Mouse (Mus musculus) thymus, postnatal 14 days (tissue): Measurements from ENCODE around the gene Snd1.

ENCODE experiments used
- DNase-seq: peaks from one replicate; pipeline ENCODE4 v3.0.0; 2021

Gene Snd1

GRCm38 (mm10) chr6:28599120-28599519 is 124.2 kb downstream of the Snd1 start:
- no peak for DNase-seq

GRCm38 (mm10) chr6:28600404-28600803 is 125.5 kb downstream of the Snd1 start:
- DNase-seq, result no peak

- no peak for DNase-seq
These were observed 128.5 kb downstream of the Snd1 start for GRCm38 (mm10) chr6:28603401-28603800.

- no peak for DNase-seq
These were observed 128.9 kb downstream of the Snd1 start for GRCm38 (mm10) chr6:28603823-28604222.

GRCm38 (mm10) chr6:28609291-28609690 is 134.4 kb downstream of the Snd1 start:
- DNase-seq, result no peak

GRCm38 (mm10) chr6:28610127-28610526 is 135.2 kb downstream of the Snd1 start:
- DNase-seq, result no peak

- no peak for DNase-seq
These were observed 138.5 kb downstream of the Snd1 start for GRCm38 (mm10) chr6:28613441-28613840.

GRCm38 (mm10) chr6:28614856-28615255 is 139.9 kb downstream of the Snd1 start:
- DNase-seq, result no peak

GRCm38 (mm10) chr6:28615408-28615807 is 140.5 kb downstream of the Snd1 start:
- DNase-seq, result no peak

- DNase-seq, result no peak
These were observed 141.0 kb downstream of the Snd1 start for GRCm38 (mm10) chr6:28615966-28616365.

- DNase-seq, result no peak
These were observed 143.4 kb downstream of the Snd1 start for GRCm38 (mm10) chr6:28618299-28618698.

- DNase-seq, result no peak
These were observed 143.8 kb downstream of the Snd1 start for GRCm38 (mm10) chr6:28618751-28619153.

- no peak for DNase-seq
These were observed 146.5 kb downstream of the Snd1 start for GRCm38 (mm10) chr6:28621431-28621830.

- DNase-seq, result no peak
These were observed 147.0 kb downstream of the Snd1 start for GRCm38 (mm10) chr6:28621961-28622360.

GRCm38 (mm10) chr6:28622522-28622921 is 147.6 kb downstream of the Snd1 start:
- DNase-seq, result no peak

GRCm38 (mm10) chr6:28622963-28623362 is 148.0 kb downstream of the Snd1 start:
- DNase-seq, result no peak

- DNase-seq, result no peak
These were observed 153.5 kb downstream of the Snd1 start for GRCm38 (mm10) chr6:28628408-28628807.

GRCm38 (mm10) chr6:28629866-28630265 is 154.9 kb downstream of the Snd1 start:
- DNase-seq, result no peak

GRCm38 (mm10) chr6:28630926-28631325 is 156.0 kb downstream of the Snd1 start:
- no peak for DNase-seq

- DNase-seq, result no peak
These were observed 158.2 kb downstream of the Snd1 start for GRCm38 (mm10) chr6:28633120-28633519.

GRCm38 (mm10) chr6:28633656-28634055 is 158.7 kb downstream of the Snd1 start:
- no peak for DNase-seq

- DNase-seq, result no peak
These were observed 160.2 kb downstream of the Snd1 start for GRCm38 (mm10) chr6:28635092-28635491.

GRCm38 (mm10) chr6:28635531-28636348 is 160.8 kb downstream of the Snd1 start:
- no peak for DNase-seq

- no peak for DNase-seq
These were observed 165.1 kb downstream of the Snd1 start for GRCm38 (mm10) chr6:28640088-28640487.

GRCm38 (mm10) chr6:28642909-28643308 is 168.0 kb downstream of the Snd1 start:
- no peak for DNase-seq
